Mouse (Mus musculus): ENCODE data around the gene Ptbp1.
"Not testable (repeated sequence)": the region's sequence is repeated elsewhere in the genome, so short reads cannot be mapped to it uniquely, and the experiment has no call there.

Gene Ptbp1

GRCm38 (mm10) chr10:79884446-79884845 lies 30.2 kb downstream of the Ptbp1 start:
- no peak for DNase-seq (ENCODE audit: low spot score)

DNA sequence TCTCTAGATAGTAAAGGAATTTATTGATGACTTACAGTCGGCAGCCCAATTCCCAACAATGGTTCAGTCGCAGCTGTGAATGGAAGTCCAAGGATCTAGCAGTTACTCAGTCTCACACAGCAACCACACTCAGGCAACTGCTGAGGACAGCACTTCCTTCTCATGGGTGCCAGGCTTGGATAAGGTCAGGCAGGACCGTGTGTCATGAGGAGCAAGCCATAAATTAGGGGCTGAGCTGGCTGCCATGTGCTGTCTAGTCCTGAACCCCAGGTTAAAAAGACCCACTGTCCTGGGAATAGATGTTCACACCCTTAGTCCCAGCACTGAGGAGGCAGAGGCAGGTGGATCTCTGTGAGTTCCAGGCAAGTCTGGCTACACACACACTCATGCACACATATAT lies 30.7 kb downstream of the Ptbp1 start:
- DNase-seq (ENCODE audit: low spot score) = not testable (repeated sequence)

DNA sequence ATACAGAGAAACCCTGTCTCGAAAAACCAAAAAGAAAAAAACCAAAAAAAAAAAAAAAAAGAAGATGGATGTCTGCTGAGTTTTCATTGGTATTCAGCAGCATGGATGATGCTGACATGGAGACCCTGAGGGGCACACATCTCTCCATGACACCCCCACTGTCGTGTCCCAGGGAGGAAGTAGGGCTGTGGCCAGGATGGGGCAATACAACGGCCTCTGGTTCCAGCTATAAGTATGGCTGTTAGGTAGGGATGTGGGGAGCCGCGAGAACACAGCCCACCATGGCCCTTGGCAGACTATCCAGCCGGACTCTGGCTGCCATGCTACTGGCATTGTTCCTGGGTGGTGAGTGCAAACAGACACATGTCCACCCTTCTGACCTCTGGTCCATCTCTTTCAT lies 31.8 kb downstream of the Ptbp1 start, which contains the start of gene Elane:
TSS of gene Elane (plus strand) at position 194 of the 400 bp plus-strand sequence.
- DNase-seq (ENCODE audit: low spot score) = no peak

- no peak for DNase-seq (ENCODE audit: low spot score)
Observed at GRCm38 (mm10) chr10:79886611-79887010, 32.4 kb downstream of the Ptbp1 start.

DNA sequence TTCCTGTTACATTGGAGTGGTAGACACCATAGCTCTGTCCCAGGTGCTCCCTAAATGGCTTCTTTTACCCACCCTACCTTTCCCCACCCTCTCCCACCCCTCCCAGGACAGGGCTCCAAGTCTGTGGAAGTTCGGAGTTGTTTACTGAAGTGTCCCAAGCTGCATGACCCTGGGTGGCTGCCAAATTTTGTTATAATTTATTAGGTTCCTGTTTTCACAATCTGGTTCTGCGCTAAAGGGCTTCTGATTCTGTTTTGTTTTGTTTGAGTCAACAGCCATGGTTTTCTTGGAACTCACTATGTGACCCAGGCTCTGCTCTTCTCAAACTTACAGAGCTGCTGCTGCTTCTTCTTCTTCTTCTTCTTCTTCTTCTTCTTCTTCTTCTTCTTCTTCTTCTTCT lies 35.2 kb downstream of the Ptbp1 start:
- no peak for DNase-seq (ENCODE audit: low spot score)

- DNase-seq (ENCODE audit: low spot score) = no peak
Observed at GRCm38 (mm10) chr10:79890670-79891069, 36.4 kb downstream of the Ptbp1 start, which contains the start of gene Cfd. Gene Cfd, plus strand, starts transcription at chr10:79890853.

- DNase-seq (ENCODE audit: low spot score) = peak; percentile 86
Observed at GRCm38 (mm10) chr10:79892451-79893118, 38.4 kb downstream of the Ptbp1 start.

- no peak for DNase-seq (ENCODE audit: low spot score)
Observed at GRCm38 (mm10) chr10:79896306-79896705, 42.1 kb downstream of the Ptbp1 start.

- DNase-seq (ENCODE audit: low spot score) = no peak
Observed at GRCm38 (mm10) chr10:79896814-79897213, 42.6 kb downstream of the Ptbp1 start.

DNA sequence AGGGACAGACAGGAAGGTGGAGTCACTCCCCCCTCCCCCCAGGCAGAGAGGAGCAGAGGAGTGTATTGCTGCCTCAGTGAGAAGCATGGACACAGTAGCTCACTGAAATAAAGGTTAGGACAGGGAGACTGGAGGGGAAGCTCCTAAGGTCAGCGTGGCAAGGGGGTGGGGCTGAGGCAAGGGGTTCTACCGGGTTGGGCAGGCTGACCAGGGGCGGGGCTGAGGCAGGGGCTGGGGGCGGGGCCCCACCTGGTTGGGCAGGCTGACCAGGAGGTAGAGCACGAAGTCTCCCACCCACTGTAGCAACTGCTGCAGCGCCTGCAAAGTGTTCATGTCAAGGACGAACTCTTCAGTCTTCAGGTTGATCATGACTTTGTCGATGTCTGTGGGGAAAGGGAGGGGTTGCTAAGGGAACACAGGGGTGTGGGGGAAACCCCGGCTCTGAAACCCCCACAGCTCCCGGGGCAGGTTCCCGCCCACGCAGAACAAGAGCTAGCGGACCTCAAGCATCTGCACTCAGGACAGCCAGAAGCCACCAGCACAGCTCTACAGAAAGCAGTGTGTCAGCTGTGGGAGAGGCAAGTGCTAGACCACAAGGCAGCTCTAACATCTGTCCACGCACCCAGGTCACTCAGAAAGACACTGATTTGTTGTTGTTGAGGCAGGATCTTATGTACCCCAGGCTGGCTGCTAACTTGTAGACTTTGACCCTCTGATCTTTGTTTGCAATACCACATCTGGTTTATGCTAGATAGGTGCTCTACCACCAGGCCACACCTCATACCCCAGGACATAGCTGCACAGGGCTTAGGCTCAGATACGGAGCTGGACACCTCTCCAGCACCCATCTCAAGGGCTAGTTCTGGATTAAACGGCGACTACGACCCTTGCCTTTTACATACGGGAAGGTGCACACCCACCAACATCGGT lies 43.4 kb downstream of the Ptbp1 start:
- peak; percentile 33 for DNase-seq (ENCODE audit: low spot score)

DNA sequence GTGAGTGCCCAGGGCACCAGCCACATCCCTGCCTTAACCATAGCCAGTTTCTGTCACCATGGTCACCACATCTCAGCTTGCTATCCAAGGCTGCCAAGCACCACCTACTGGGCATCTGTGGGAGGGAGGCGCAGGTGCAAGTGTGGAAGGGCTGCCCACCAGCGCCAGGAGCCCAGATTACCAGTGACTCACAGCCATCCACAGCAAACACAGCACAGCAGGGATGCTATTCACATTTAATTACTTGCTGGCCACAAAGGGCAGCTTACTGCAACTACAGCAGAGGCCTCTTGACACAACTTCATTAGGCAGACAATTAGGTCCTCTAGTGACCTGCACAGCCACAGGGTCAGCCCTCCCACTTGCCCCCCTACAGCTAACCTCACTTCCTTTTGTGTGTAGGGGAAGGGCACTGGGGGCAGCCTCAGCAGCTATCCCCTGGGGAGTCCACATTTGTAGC lies 46.8 kb downstream of the Ptbp1 start:
- peak; percentile 60 for DNase-seq (ENCODE audit: low spot score)

DNA sequence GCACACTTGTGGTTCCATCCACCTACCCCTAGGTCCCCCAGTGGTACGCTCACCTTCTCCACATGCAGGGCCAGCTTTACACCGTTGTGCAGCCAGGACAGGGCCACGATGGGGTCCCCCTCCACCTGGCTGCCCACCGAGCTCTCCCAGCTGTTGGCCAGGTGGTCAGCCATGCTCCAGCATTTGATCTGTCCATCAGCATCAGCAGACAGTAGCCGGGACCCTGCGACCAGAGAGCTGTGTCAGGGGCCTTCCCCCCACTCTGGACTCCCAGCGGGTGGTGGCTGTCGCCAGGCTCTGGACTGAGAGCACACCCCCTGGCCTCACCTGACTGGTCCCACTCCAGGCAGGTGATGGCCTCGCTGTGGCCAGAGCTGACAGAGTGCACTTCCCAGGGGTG lies 52.5 kb downstream of the Ptbp1 start:
- no peak for DNase-seq (ENCODE audit: low spot score)

- no peak for DNase-seq (ENCODE audit: low spot score)
Observed at GRCm38 (mm10) chr10:79907415-79907814, 53.2 kb downstream of the Ptbp1 start.

- DNase-seq (ENCODE audit: low spot score) = peak; percentile 98
Observed at GRCm38 (mm10) chr10:79908167-79909091, 54.2 kb downstream of the Ptbp1 start, which contains the start of gene Med16. Gene Med16, minus strand, starts transcription at chr10:79908923.

DNA sequence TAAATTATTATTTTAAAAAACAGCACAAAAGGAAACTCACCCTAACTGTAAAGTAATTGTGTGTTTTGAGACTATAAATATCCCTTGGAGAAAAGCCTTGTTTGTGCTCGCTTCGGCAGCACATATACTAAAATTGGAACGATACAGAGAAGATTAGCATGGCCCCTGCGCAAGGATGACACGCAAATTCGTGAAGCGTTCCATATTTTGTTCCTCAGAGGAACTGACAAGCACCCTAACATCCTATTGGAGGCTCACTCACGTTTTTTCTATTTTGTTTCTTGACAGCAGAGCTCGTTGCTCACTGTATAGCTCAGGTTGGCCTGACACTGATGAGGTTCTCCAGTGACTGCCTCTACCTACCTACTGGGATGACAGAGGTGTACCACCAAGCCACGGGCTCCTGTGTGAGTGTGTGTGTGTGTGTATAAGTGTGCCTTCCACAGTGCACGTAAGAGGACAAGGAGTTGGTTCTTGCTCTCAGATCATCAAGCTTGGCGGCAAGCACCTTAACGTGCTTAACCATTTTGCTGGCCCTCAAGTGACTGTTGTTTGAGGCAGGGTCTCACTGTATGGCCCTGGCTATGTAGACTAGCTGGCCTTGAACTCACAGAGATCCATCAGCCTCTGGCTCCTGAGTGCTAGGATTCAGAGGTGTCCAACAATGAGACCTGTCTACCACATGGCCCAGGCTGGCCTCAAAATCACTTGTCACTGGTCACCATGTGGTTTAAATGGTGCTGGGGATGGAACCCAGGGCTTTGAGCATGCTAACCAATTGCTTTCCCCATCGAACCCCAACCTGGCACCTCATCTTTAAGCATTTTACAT lies 55.1 kb downstream of the Ptbp1 start:
- peak; percentile 50 for DNase-seq (ENCODE audit: low spot score)

DNA sequence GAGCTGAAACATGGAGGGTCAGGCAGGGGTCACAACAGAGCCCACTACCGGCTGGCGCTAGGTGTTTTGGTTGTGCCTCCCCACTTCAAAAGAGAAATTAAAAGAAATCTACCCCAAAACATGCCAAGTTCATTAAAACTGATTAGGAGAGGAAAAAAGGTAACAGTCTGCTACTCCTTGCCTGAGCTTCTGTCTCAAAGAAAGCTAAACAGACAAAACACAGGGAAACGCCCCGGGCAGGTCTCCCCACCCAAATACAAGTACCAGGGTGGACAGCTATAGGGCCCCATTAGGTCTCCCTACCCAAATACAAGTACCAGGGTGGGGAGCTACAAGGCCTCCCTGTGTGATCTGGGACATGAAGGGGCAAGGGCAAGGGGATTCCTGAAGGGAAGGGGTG lies 56.3 kb downstream of the Ptbp1 start, which contains the start of gene Gm26602:
TSS of gene Gm26602 (plus strand) at position 301 of the 400 bp plus-strand sequence.
- DNase-seq (ENCODE audit: low spot score) = no peak

DNA sequence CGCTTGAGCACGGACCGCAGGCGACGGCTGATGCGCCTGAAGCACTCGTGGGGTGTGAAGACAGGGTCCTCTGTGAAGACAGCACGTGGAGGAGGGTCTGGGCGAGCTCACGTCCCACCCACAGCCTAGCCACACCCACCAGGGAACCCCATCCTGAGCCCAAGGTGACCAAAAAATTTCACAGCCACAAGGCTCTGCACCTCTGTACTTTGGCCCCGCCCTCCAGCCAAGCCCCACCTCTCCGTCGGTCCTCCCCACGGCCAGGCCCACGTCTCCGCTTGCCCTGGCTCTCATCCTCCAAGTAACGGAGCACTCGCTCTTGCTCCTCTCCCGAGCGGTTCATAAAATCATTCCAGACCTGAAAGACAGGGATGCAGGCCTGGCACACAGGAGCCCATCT lies 58.2 kb downstream of the Ptbp1 start:
- DNase-seq (ENCODE audit: low spot score) = no peak

Data from embryo, embryonic 10 days (tissue).